In the genomic region with DNA sequence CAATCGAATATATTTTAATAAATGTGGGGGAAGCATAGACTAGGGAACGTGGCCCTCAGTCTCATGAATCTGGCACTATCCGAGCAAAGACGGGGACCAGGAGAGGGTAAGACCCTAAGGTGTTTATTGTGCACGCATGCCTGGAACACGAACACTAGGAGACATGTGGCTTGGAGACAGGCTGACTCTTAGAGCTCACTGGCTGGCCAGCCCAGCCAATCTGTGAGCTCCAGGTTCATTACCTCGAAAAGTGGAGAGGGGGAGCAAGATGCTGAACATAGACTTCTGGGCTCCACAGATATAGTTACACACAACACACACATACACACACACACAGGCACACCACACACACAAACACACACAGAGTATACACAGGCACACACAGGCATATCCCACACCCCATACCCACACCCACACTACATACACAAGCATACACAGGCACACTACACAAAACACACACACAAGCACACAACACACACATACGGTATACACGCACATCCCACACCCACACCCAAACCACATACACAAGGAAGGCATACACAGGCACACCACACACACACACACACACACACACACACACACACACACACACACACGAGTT, we compare ENCODE assay signal across 11 mouse cellular contexts. TPM values are rescaled to one million over a fixed set of nuclear protein-coding genes. Genes with fewer than 3 reads are reported as not detected.
DNase-seq lines count a peak whose midpoint lies in the region; ATAC-seq and TF ChIP-seq lines count a peak whose summit lies in the region.
"Had no signal": no experiment of that assay in that cellular context is flagged by ENCODE, and none has a peak within 500 bp of the region (broad histone marks: within the 10 kb centered on the region; RNA-seq: fewer than 3 reads in every experiment).

No protein-coding gene starts in this region.

- no peaks in the 10 kb centered on the region for H3K36me3 ChIP-seq in heart, postnatal 0 days (replicated peaks; ENCODE audit: control insufficient read depth, insufficient read depth, low read length)
- H3K36me3 ChIP-seq: liver, embryonic 13.5 days; stomach, embryonic 15.5 days had no signal

- 56% methylated on average over 10 of the region's 10 CpGs for WGBS in heart, postnatal 0 days

- peak; percentile 85 for DNase-seq in heart, adult 11 months
- no peak for DNase-seq in heart, postnatal 4 days
- DNase-seq in left cerebral cortex, postnatal 4 days = peak; percentile 12
- DNase-seq in left cerebral cortex, postnatal 10 days (ENCODE audit: extremely low spot score in 1 of 2, low spot score in 2 of 2) = no peak
- peak; percentile 36 for DNase-seq in heart, postnatal 0 days (ENCODE audit: low spot score)
- DNase-seq in naive thymus-derived CD4-positive, alpha-beta T cell, adult 2 months (ENCODE audit: low read depth) = peak; percentile 41
- no peak for DNase-seq in adrenal gland, postnatal 36 days
- DNase-seq: liver, embryonic 13.5 days had no signal

- TF ChIP-seq EP300 in heart, postnatal 0 days (IDR thresholded peaks at IDR 0.05; ENCODE audit: low read depth) = no peak

- H3K4me2 ChIP-seq in heart, postnatal 0 days (ENCODE audit: low read depth, low read length) = no peak overlapping the region
- H3K4me2 ChIP-seq: liver, embryonic 13.5 days; stomach, embryonic 15.5 days had no signal

- no peak overlapping the region for H3K4me3 ChIP-seq in heart, postnatal 0 days (ENCODE audit: low read depth, low read length)
- H3K4me3 ChIP-seq: forebrain, embryonic 10.5 days; liver, embryonic 13.5 days; stomach, embryonic 15.5 days had no signal

- peak overlapping the region; percentile 87 for H3K27ac ChIP-seq in heart, postnatal 0 days (ENCODE audit: low read depth)
- H3K27ac ChIP-seq: forebrain, embryonic 10.5 days; kidney, postnatal 0 days; liver, embryonic 13.5 days; stomach, embryonic 15.5 days had no signal

- peak; percentile 44 for ATAC-seq in heart, postnatal 0 days (ENCODE audit: insufficient read depth, low read depth)

- no peak for TF ChIP-seq CTCF in heart, postnatal 0 days (IDR thresholded peaks at IDR 0.05; ENCODE audit: low read depth)

- intact Hi-C loops in left cerebral cortex, postnatal 4 days (cut with DNase I) = no loop called here
- intact Hi-C loops in left cerebral cortex, postnatal 10 days (cut with DNase I) = no loop called here

- H3K27me3 ChIP-seq in heart, postnatal 0 days (ENCODE audit: control insufficient read depth, insufficient read depth, low read length) = no peaks in the 10 kb centered on the region
- H3K27me3 ChIP-seq: liver, embryonic 13.5 days; stomach, embryonic 15.5 days had no signal

- 0 out of 2 replicates have a peak, but pooled peaks cover 5% of the 10 kb centered on the region for H3K4me1 ChIP-seq in heart, postnatal 0 days (ENCODE audit: control insufficient read depth, insufficient read depth)
- H3K4me1 ChIP-seq: stomach, embryonic 15.5 days had no signal

- H3K9me3 ChIP-seq in heart, postnatal 0 days (replicated peaks; ENCODE audit: control insufficient read depth, low read length) = no peaks in the 10 kb centered on the region
- H3K9me3 ChIP-seq: forebrain, embryonic 10.5 days; liver, embryonic 13.5 days; stomach, embryonic 15.5 days had no signal

- no peak overlapping the region for H3K9ac ChIP-seq in heart, postnatal 0 days (replicated peaks; ENCODE audit: low read depth, low read length)
- H3K9ac ChIP-seq: liver, embryonic 13.5 days; stomach, embryonic 15.5 days had no signal

RNA-seq across cellular contexts. Expression of a gene that starts 52.0 kb away (rescaled TPM):
- total RNA-seq in heart, postnatal 4 days (2021) = 10 to 100 TPM; 27.9 to 29.6 TPM
- 10 to 100 TPM; 52.4 to 53.9 TPM for total RNA-seq in left cerebral cortex, postnatal 4 days (2021)
- 10 to 100 TPM; 56.0 to 56.7 TPM for total RNA-seq in left cerebral cortex, postnatal 10 days (2021)
- 12.8 and 17.3 TPM in 2 replicates for total RNA-seq in heart, postnatal 0 days (2014; rRNA removed; ENCODE audit: low replicate concordance)
- polyA plus RNA-seq in heart, postnatal 0 days (2015; fragmentation: Nextera tagmentation; extraction: Ambion mirVana) = 18.8 and 19.9 TPM in 2 replicates
- total RNA-seq in adrenal gland, postnatal 36 days (2021) = 1 to 10 TPM; 2.1 to 4.7 TPM

Comparison
In these comparisons a context has a peak if more than half of its experiments do, and no peak if none do; other contexts are left out.
1. DNase-seq: peak in heart, adult 11 months (single experiment), left cerebral cortex, postnatal 4 days (single experiment), heart, postnatal 0 days (single experiment) and naive thymus-derived CD4-positive, alpha-beta T cell, adult 2 months (single experiment); none in heart, postnatal 4 days (single experiment), left cerebral cortex, postnatal 10 days (0 of 2) and adrenal gland, postnatal 36 days (0 of 2).